34 mouse cellular contexts compared by ENCODE assay signal in genomic region chr7:16716456-16717152, GRCm38 (mm10). TPM values are rescaled to one million over a fixed set of nuclear protein-coding genes. Genes with fewer than 3 reads are reported as not detected.
DNase-seq lines count a peak whose midpoint lies in the region; ATAC-seq and TF ChIP-seq lines count a peak whose summit lies in the region.
"Not testable (repeated sequence)": the region's sequence is repeated elsewhere in the genome, so short reads cannot be mapped to it uniquely, and the experiment has no call there.
"Had no signal": no experiment of that assay in that cellular context is flagged by ENCODE, and none has a peak within 500 bp of the region (broad histone marks: within the 10 kb centered on the region; RNA-seq: fewer than 3 reads in every experiment).

No protein-coding gene starts in this region.

- H3K9me3 ChIP-seq in ES-E14 (ENCODE audit: control insufficient read depth, insufficient read depth, low read depth, low read length); heart, embryonic 13.5 days: not testable (repeated sequence)

- H3K4me1 ChIP-seq in ES-E14 (ENCODE audit: control insufficient read depth in 2 of 2, insufficient read depth in 2 of 2, low read length in 2 of 2, poor library complexity in 1 of 2) = peaks cover 0 to 12% of the 10 kb centered on the region in 2 experiments; a peak in 2 of 4 replicates
- H3K4me1 ChIP-seq in heart, embryonic 13.5 days; thymus, adult 2 months (replicated peaks; ENCODE audit: control insufficient read depth, insufficient read depth, low read length): not testable (repeated sequence)

- H3K9ac ChIP-seq in ES-E14 (ENCODE audit: insufficient read depth, low read depth, low read length, poor library complexity, severe bottlenecking) = peak overlapping the region; percentile 73
- not testable (repeated sequence) for H3K9ac ChIP-seq in heart, embryonic 13.5 days

- intact Hi-C loops in left cerebral cortex, postnatal 14 days (cut with DNase I) = not testable (repeated sequence)

- ATAC-seq in heart, embryonic 13.5 days (ENCODE audit: extremely low read depth, insufficient number of reproducible peaks, low FRiP score, low TSS enrichment) = not testable (repeated sequence)

- H3K27ac ChIP-seq in ES-E14 (ENCODE audit: insufficient read depth, low read depth, low read length, poor library complexity, severe bottlenecking) = peak overlapping the region; percentile 62
- H3K27ac ChIP-seq in heart, embryonic 13.5 days (replicated peaks) = peak overlapping the region; percentile 29; the same call in 1 of the 2 replicates
- peak overlapping the region; percentile 37; the same call in 1 of the 2 replicates for H3K27ac ChIP-seq in thymus, adult 2 months (ENCODE audit: control insufficient read depth, insufficient read depth, low read length)

- H3K27me3 ChIP-seq in heart, embryonic 13.5 days (replicated peaks); thymus, adult 2 months (ENCODE audit: control insufficient read depth, insufficient read depth, low read length): not testable (repeated sequence)

- peak; percentile 23 for DNase-seq in CD4-positive helper T cell, adult 2 months (ENCODE audit: low read depth, low spot score)
- DNase-seq in ES-E14 (ENCODE audit: low read depth, low spot score) = not testable (repeated sequence)
- DNase-seq in brain, adult 2 months (ENCODE audit: low read depth, low spot score) = peak; percentile 40
- DNase-seq in left cerebral cortex, postnatal 14 days (ENCODE audit: low spot score in 2 of 2) = peak; percentile 18 to 49
- DNase-seq in naive thymus-derived CD4-positive, alpha-beta T cell, adult 2 months (ENCODE audit: low read depth) = peak; percentile 34
- DNase-seq in thymus, adult 2 months = peak; percentile 22
- peak; percentile 57 for DNase-seq in thymus, postnatal 4 days

- WGBS in heart, embryonic 13.5 days = 33% methylated on average over 8 of the region's 8 CpGs
- WGBS in thymus, adult 2 months = 38% methylated on average over 8 of the region's 8 CpGs

- not testable (repeated sequence) for H3K36me3 ChIP-seq in ES-E14 (ENCODE audit: control insufficient read depth, insufficient read depth, low read length, poor library complexity, severe bottlenecking); heart, embryonic 13.5 days; thymus, adult 2 months (ENCODE audit: control insufficient read depth, insufficient read depth, low read length)

- not testable (repeated sequence) for TF ChIP-seq CTCF in thymus, adult 2 months (IDR thresholded peaks at IDR 0.05; ENCODE audit: borderline replicate concordance, control insufficient read depth, extremely low read depth, insufficient read depth, low read length, poor library complexity)

- not testable (repeated sequence) for H3K4me2 ChIP-seq in heart, embryonic 13.5 days

- in situ Hi-C loops in ES-E14 (cut with MboI; ENCODE audit: low sequenced_read_pairs in 2 of 2, unreplicated experiment in 2 of 2) = not testable (repeated sequence)

- TF ChIP-seq POLR2A in thymus, adult 2 months (IDR thresholded peaks at IDR 0.05; ENCODE audit: control insufficient read depth, extremely low read depth, insufficient read depth, low read length, poor library complexity) = not testable (repeated sequence)

- H3K4me3 ChIP-seq in ES-E14 (ENCODE audit: insufficient read depth in 1 of 2, low read depth in 1 of 2, low read length in 2 of 2, poor library complexity in 1 of 2, severe bottlenecking in 1 of 2) = peak overlapping the region; percentile 56 to 62
- H3K4me3 ChIP-seq in heart, embryonic 13.5 days; thymus, adult 2 months (ENCODE audit: control insufficient read depth, insufficient read depth, low read length): not testable (repeated sequence)

RNA-seq across cellular contexts. Expression of gene Ceacam9, which starts 5.1 kb away (rescaled TPM):
- total RNA-seq in ES-E14 (2012; rRNA removed) = 0.22 TPM in 1 of 2 replicates, not detected in the other
- not detected in 2 replicates for polyA plus RNA-seq in heart, embryonic 13.5 days (2015; fragmentation: Nextera tagmentation; extraction: Ambion mirVana)
- total RNA-seq in left cerebral cortex, postnatal 14 days (2021) = not detected
- 0.07 TPM in 1 of 2 replicates, not detected in the other for polyA plus RNA-seq in thymus, adult 2 months (2012; rRNA removed)
- total RNA-seq: adrenal gland, adult 18-20 months; adrenal gland, postnatal 25 days; gastrocnemius, postnatal 10 days; heart, adult 8-10 months; heart, postnatal 14 days; layer of hippocampus, adult 18-20 months; layer of hippocampus, postnatal 10 days had no signal
- polyA plus RNA-seq: C2C12; cerebellum, adult 2 months; embryonic facial prominence, embryonic 15.5 days; forebrain, embryonic 13.5 days; G1E; hindbrain, embryonic 10.5 days; intestine, embryonic 14.5 days; kidney, embryonic 15.5 days; limb, embryonic 13.5 days; liver, embryonic 11.5 days; liver, embryonic 16.5 days; lung, postnatal 0 days; midbrain, embryonic 13.5 days; stomach, postnatal 0 days had no signal

RNA-seq across cellular contexts. Expression of gene Ap2s1, which starts 21.6 kb away (rescaled TPM):
- 188 and 227 TPM in 2 replicates for total RNA-seq in ES-E14 (2012; rRNA removed)
- polyA plus RNA-seq in heart, embryonic 13.5 days (2015; fragmentation: Nextera tagmentation; extraction: Ambion mirVana) = 210 and 235 TPM in 2 replicates
- 100 to 1,000 TPM; 349 to 363 TPM for total RNA-seq in left cerebral cortex, postnatal 14 days (2021)
- polyA plus RNA-seq in thymus, adult 2 months (2012; rRNA removed) = 418 and 426 TPM in 2 replicates

RNA-seq across cellular contexts. Expression of gene Ceacam15, which starts 41.1 kb away (rescaled TPM):
- total RNA-seq in ES-E14 (2012; rRNA removed) = not detected in 2 replicates
- polyA plus RNA-seq in heart, embryonic 13.5 days (2015; fragmentation: Nextera tagmentation; extraction: Ambion mirVana) = 0.48 TPM in 2 replicates
- not detected for total RNA-seq in left cerebral cortex, postnatal 14 days (2021)
- 0.75 and 0.84 TPM in 2 replicates for polyA plus RNA-seq in thymus, adult 2 months (2012; rRNA removed)
- total RNA-seq: adrenal gland, adult 18-20 months; adrenal gland, postnatal 25 days; gastrocnemius, postnatal 10 days; heart, adult 8-10 months; heart, postnatal 14 days; layer of hippocampus, adult 18-20 months; layer of hippocampus, postnatal 10 days; left cerebral cortex, adult 18-20 months; left cerebral cortex, postnatal 25 days had no signal
- polyA plus RNA-seq: C2C12; cerebellum, adult 2 months; embryonic facial prominence, embryonic 15.5 days; forebrain, embryonic 13.5 days; G1E; gonadal fat pad, adult 2 months; hindbrain, embryonic 10.5 days; hindbrain, embryonic 15.5 days; intestine, embryonic 14.5 days; kidney, embryonic 15.5 days; limb, embryonic 13.5 days; liver, embryonic 11.5 days; liver, embryonic 16.5 days; lung, postnatal 0 days; midbrain, embryonic 13.5 days; neural tube, embryonic 14.5 days; stomach, postnatal 0 days had no signal
